Mouse (Mus musculus): ENCODE results near the gene Actrt2.

Gene Actrt2

DNA sequence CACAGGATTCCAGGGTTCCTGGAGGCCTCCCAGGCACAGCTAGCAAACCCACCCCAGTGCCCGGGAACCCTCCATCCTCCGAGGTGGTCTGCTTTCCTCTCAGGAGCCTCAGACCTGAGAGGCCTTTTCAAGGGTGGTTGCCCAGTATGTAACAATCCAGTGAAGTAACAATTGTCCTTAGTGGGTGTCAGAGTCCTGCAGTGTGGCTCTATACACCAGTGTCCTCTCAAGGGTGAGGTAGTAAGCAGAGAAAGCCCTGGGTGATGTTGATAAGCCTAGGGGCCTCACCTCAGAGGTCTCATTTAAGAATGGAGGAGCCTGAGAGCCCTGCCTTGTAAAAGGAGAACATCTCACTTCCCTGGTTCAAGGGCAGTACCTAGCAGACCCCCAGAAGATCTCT, at the start of gene Actrt2:
Actrt2 (minus strand) TSS at position 101 of the 400 bp plus-strand sequence.
- ChIA-PET POLR2A (interaction anchor here in 1 of 4 experiments (1.4 kb wide), 1 partner anchor 30 kb away, joined by 4 read pairs; no protein-coding TSS in a partner anchor), CTCF (no interaction called here)

- CTCF ChIA-PET, result no interaction called here
- POLR2A ChIA-PET, result no interaction called here
These were observed 41.9 kb upstream of the Actrt2 start for GRCm38 (mm10) chr4:154709391-154710107.

DNA sequence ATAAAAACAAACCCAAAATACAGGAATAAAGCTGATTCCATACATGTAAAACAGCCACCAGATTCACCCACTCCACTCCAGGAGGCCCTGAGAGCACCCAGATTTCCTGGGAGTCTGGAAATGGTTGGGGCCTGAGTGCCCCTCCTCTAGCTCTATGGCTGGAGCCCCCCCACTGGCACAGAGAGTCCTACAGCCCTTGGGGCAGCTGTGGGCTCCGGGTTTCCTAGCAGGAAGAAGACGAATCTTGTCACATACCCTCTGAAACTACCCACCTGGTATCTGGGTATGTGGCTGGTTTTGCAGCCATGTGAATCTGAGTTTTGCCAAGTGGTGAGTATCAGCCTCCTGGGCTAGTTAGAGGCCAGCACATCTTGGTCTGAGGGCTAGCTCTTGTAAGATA, 41.1 kb upstream of the Actrt2 start:
- CTCF ChIA-PET, result no interaction called here
- POLR2A ChIA-PET, result no interaction called here

DNA sequence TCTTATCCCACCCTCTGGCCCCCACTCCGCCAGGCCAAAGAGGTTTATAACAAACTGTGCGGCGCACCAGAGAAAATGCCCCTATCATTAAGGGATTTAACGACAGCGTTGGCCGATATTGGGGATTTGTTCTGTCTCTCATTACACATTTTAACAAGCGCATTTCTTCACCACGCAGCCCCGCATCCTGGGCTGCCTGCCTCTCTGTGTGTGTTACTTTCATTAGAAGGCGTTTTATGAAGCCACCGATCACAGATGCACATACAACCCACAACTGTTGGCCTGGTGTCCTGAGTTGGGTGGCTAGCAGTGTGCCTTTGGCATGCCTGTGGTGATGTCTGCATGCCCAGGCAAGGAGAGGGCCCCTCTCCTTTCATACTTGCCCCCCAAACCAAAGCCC, 40.6 kb upstream of the Actrt2 start:
- ChIA-PET POLR2A (no interaction called here), CTCF (no interaction called here)

DNA sequence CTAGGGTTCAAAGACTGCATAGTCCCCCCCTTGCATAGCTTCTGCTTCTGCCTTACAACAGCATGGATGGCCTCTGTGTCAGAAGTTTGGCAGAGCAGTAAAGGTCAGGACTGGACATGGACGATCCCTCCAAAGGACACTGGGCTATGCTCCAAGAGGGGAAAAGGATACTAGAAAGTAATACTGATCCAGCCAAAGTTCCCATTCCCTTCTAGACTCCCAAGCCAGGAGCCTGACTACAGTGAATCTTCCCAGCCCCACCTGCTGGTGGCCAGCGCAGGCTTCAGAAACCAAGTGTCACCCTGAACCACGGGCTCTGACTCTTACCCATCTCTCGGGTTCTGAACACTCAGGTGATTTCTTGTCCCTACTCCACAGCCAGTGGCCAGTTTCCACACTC, 39.9 kb upstream of the Actrt2 start:
- CTCF ChIA-PET, result no interaction called here
- POLR2A ChIA-PET, result no interaction called here

DNA sequence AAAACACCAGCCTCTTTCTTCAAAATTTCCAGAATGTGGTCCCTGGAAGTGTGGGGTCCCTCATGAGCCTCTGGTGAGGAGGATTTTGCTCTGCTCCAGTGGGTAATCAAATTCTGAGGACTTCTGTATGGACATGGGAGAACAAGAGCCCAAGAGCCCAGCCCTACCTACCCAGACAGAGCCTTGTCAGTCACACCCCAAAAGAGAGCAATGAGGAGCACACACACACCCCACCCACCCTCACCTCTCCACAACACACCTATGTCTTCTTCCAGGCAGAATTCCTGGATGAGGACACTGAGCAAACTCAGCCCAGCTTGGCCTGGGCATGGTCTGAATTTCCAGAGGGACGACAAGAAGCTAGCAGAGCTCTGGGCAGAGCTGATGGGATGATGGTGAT, 38.8 kb upstream of the Actrt2 start:
- ChIA-PET POLR2A (no interaction called here), CTCF (no interaction called here)

- CTCF ChIA-PET, result interaction anchor here in 1 of 4 experiments (1.0 kb wide), 1 partner anchor 72 kb away, joined by 3 read pairs; no protein-coding TSS in a partner anchor
- POLR2A ChIA-PET, result interaction anchor here in 1 of 4 experiments (0.5 kb wide), 1 partner anchor 48 kb away, joined by 3 read pairs; no protein-coding TSS in a partner anchor
These were observed 38.0 kb upstream of the Actrt2 start for GRCm38 (mm10) chr4:154705681-154706080.

GRCm38 (mm10) chr4:154705056-154705455, 37.4 kb upstream of the Actrt2 start:
- CTCF ChIA-PET, result interaction anchor here in 2 of 4 experiments (0.9 to 1.0 kb wide), 2 partner anchors 44 to 73 kb away, joined by 3 read pairs; no protein-coding TSS in a partner anchor

DNA sequence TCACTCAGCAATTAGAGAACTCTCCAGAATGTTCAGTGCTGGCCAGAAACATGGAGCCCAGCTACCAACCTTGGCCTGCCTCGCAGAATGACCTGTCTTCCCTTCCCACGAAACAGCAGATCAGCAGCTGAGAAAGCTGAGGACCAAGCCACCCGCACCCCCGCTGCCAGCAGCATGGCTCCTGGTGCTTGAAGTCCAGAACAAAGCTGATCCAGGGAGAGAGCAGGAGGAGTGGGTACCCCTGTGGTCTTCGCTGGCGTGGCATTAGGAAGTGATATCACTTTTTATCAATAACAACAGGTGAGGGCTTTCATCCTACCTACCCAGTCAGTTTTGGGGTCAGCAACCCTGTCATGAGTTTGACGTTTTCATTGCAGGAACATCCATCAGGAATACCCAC, 36.9 kb upstream of the Actrt2 start:
- ChIA-PET CTCF (interaction anchor here in 2 of 4 experiments (0.9 to 1.0 kb wide), 2 partner anchors 45 to 73 kb away, joined by 3 read pairs; no protein-coding TSS in a partner anchor), POLR2A (interaction anchor here in 1 of 4 experiments (0.6 kb wide), 1 partner anchor 648 kb away, joined by 3 read pairs; no protein-coding TSS in a partner anchor)

More at GRCm38 (mm10) chr4:154705056-154705455, 37.4 kb upstream of the Actrt2 start:
- POLR2A ChIA-PET, result no interaction called here

GRCm38 (mm10) chr4:154703426-154704070, 35.9 kb upstream of the Actrt2 start:
- POLR2A ChIA-PET, result no interaction called here
- CTCF ChIA-PET, result no interaction called here

DNA sequence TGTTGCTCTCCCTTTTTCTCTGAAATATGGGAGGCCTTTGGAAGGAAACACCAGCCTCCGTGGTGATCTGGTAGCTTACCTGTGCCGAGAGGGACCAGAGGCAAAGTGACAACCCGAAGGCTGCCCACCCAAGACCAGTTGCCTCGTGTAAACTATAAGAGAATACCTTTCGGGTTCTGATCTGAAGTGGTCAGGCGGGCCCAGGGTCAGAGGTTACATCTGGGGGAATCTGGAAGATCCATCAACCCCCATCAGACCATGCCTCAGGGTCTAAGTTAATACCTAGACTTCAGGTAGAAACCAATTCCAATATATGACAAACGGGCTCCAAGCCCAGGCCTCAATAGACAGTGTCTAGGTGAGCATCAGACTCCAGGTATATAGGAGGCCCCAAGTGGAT, 35.3 kb upstream of the Actrt2 start:
- CTCF ChIA-PET, result no interaction called here
- POLR2A ChIA-PET, result no interaction called here

DNA sequence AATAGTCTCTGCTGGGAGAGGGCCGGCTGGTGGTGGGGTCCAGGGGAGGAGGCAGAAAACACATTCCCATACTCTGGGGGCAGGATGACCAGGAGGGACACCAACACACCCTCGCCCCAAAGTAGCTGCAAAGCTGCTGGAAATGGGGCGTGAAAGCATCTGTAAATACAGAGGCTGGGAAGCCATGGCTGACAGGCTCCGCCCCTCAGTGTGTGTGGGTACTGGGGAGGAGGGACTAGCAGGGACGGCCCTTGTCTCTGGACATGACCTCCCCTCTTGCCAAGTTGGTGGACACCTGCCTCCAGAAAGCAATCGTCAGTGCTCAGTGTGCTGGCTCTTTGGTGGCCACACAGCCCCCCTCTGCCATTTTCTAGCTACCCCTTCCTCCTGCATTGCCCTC, 34.5 kb upstream of the Actrt2 start:
- ChIA-PET CTCF (no interaction called here), POLR2A (no interaction called here)

DNA sequence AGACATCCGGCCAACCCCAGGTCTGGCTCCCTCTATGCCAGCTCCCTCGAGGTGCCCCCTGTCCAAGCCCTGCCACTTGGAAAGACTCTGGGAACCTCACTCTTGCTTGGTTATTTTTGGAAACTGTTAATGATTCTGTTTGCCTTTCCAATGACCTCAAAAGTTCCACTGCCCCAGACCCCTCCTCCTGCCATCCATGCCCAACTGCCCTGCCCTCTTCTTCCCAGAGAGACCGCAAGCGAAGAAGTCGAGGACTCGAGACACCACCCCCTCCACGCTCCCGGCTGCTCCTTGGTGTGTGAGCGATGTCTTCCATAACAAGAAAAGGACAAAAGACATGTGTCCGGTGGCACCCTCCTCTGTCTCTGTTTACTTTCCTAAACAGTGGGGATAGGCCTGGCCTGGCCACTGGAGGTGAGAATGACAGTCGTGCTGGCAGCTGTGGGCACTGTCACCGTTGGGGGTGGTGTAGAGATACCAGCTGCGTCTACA, 33.3 kb upstream of the Actrt2 start:
- POLR2A ChIA-PET, result interaction anchor here in 1 of 4 experiments (0.5 kb wide), 1 partner anchor 176 kb away, joined by 4 read pairs; no protein-coding TSS in a partner anchor

GRCm38 (mm10) chr4:154700436-154700835, 32.8 kb upstream of the Actrt2 start:
- POLR2A ChIA-PET, result interaction anchor here in 1 of 4 experiments (0.5 kb wide), 1 partner anchor 177 kb away, joined by 4 read pairs; no protein-coding TSS in a partner anchor

More for the DNA sequence above, 33.3 kb upstream of the Actrt2 start:
- CTCF ChIA-PET, result no interaction called here

DNA sequence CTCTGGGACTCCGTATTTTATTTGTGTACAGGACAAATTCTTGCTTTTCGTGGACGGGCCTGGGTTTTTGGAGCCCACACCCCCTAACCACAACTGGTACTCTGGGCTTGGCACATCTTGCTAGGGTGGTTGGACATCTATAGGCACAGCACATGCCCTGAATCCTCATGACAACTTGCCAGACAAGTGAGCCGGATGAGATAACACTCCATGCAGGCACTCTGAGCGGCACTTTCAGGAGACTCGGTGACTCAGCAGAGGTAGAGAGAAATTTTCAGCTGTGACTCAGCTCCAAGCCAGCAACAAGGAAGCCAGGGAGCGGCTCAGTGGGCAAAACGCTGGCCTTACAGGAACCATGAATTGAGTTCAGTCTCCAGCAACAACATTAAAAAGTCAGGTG, 31.6 kb upstream of the Actrt2 start:
- POLR2A ChIA-PET, result no interaction called here
- CTCF ChIA-PET, result no interaction called here

More at GRCm38 (mm10) chr4:154700436-154700835, 32.8 kb upstream of the Actrt2 start:
- CTCF ChIA-PET, result no interaction called here

- ChIA-PET CTCF (no interaction called here), POLR2A (no interaction called here)
These were observed 31.0 kb upstream of the Actrt2 start for GRCm38 (mm10) chr4:154698631-154699030.

GRCm38 (mm10) chr4:154698021-154698590, 30.4 kb upstream of the Actrt2 start:
- ChIA-PET CTCF (interaction anchor here in 2 of 4 experiments (0.5 to 0.7 kb wide), 2 partner anchors 24 to 250 kb away, joined by 3 to 7 read pairs; no protein-coding TSS in a partner anchor), POLR2A (interaction anchor here in 1 of 4 experiments (0.6 kb wide), 1 partner anchor 16 kb away, joined by 4 read pairs; no protein-coding TSS in a partner anchor)

DNA sequence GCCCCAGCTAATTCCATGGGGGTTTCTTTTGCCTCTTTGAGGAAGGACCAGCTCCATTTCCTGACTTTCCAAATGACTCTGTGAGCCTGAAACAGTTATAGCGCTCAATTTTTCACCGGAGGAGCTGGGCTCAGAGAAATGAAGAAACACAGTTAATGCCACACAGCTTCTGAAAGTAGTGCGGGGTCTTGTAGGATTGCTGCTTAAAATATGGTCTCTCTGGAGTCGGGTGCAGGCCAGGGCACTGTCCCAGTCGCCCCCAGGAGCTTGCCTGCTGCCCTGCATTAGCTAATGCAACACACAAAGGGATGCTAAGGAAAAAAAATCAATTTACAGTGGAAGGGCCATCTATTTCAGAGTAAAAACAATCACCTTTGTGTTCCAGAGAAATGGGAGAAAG, 29.8 kb upstream of the Actrt2 start:
- ChIA-PET POLR2A (interaction anchor here in 2 of 4 experiments (0.6 to 1.0 kb wide), 2 partner anchors 17 to 43 kb away, joined by 3 to 4 read pairs; no protein-coding TSS in a partner anchor), CTCF (interaction anchor here in 2 of 4 experiments (0.5 to 0.7 kb wide), 2 partner anchors 23 to 250 kb away, joined by 3 to 7 read pairs; no protein-coding TSS in a partner anchor)

- POLR2A ChIA-PET, result no interaction called here
- CTCF ChIA-PET, result interaction anchor here in 3 of 4 experiments (0.6 to 1.0 kb wide), 3 partner anchors 13 to 269 kb away, joined by 3 to 4 read pairs (median 3); no protein-coding TSS in a partner anchor
These were observed 28.9 kb upstream of the Actrt2 start for GRCm38 (mm10) chr4:154696552-154696951.

DNA sequence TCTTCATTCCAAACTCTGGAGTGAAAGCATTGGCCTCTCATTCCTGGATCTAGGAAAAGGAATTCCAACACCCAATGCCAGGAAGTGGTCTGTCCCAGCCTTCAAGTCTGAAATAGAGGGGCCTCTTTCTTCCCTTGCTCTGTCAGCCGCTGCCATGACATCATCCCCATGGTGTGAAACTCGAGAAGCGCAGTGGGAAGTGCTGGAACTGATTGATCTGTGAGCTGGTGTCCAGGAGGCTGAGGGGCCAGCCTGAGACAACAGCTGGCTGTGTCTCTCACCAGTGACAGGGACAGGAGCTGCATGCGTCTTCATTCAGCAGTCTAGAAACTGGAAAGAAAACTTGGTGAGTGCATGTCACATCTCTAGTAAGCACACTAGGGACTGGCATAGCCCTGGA, 28.5 kb upstream of the Actrt2 start:
- ChIA-PET CTCF (interaction anchor here in 3 of 4 experiments (0.6 to 1.0 kb wide), 3 partner anchors 13 to 269 kb away, joined by 3 to 4 read pairs (median 3); no protein-coding TSS in a partner anchor), POLR2A (no interaction called here)

Measured in embryonic stem cell, embryonic (primary cell).